Mouse (Mus musculus) ovary, adult 2 months (tissue): Measurements from ENCODE around the gene Rnls. TPM values are rescaled to one million over a fixed set of nuclear protein-coding genes. Genes with fewer than 3 reads are reported as not detected.

ENCODE experiments used
- polyA plus RNA-seq: library from polyadenylated mRNA; depleted of rRNA; stranded (reverse); fragments of >200 nt; gene quantifications from 2 replicates; pipeline ENCODE4 v1.2.3, GENCODE M21; 2012; rRNA removed

Rnls gene
- polyA plus RNA-seq, result 1.4 and 1.6 TPM in 2 replicates

GRCm38 (mm10) chr19:33391651-33392382 is at the start of gene Rnls:
Gene Rnls, minus strand, starts transcription at chr19:33392295.

Other genes with a start within 250 kb of the Rnls start
- not detected in 2 replicates for gene Lipo4, start 125.5 kb upstream of the Rnls start, polyA plus RNA-seq
- not detected in 2 replicates for gene Gm8978, start 233.0 kb upstream of the Rnls start, polyA plus RNA-seq